Mouse (Mus musculus) embryonic fibroblast, embryonic 13.5 days (primary cell): Measurements from ENCODE around the gene Sema4b. TPM values are rescaled to one million over a fixed set of nuclear protein-coding genes. Genes with fewer than 3 reads are reported as not detected.

Experiments used
- H3K27ac ChIP-seq: 2 replicates; pipeline ENCODE4 v1.5.1; 2012; ENCODE audit warnings: low read length, control low read depth, inconsistent platforms; ENCODE audit not compliant: insufficient read depth
- H3K4me1 ChIP-seq: 2 replicates; pipeline ENCODE4 v1.6.1; 2011; ENCODE audit warnings: low read length; ENCODE audit not compliant: control insufficient read depth, insufficient read depth
- H3K4me3 ChIP-seq: 2 replicates; pipeline ENCODE4 v1.5.1; 2011; ENCODE audit warnings: mild to moderate bottlenecking, control low read depth, low read length; ENCODE audit not compliant: insufficient read depth
- CTCF ChIP-seq: IDR thresholded peaks from 2 replicates; pipeline ENCODE4 v1.5.1; 2011; ENCODE audit warnings: mild to moderate bottlenecking, control low read depth, low read length, moderate library complexity, borderline replicate concordance; ENCODE audit not compliant: insufficient read depth
- POLR2A ChIP-seq: IDR thresholded peaks from 2 replicates; pipeline ENCODE4 v1.6.1; 2011; ENCODE audit warnings: low read depth, mild to moderate bottlenecking, control low read depth, low read length, moderate library complexity
- polyA plus RNA-seq: library from polyadenylated mRNA; stranded (reverse); fragments of >200 nt; gene quantifications from 2 replicates; pipeline ENCODE4 v1.2.4, GENCODE M21; 2011; ENCODE audit warnings: low read depth; ENCODE audit not compliant: missing spikeins, insufficient read length

Sema4b gene
- polyA plus RNA-seq, 1 experiment = 6.4 TPM

DNA sequence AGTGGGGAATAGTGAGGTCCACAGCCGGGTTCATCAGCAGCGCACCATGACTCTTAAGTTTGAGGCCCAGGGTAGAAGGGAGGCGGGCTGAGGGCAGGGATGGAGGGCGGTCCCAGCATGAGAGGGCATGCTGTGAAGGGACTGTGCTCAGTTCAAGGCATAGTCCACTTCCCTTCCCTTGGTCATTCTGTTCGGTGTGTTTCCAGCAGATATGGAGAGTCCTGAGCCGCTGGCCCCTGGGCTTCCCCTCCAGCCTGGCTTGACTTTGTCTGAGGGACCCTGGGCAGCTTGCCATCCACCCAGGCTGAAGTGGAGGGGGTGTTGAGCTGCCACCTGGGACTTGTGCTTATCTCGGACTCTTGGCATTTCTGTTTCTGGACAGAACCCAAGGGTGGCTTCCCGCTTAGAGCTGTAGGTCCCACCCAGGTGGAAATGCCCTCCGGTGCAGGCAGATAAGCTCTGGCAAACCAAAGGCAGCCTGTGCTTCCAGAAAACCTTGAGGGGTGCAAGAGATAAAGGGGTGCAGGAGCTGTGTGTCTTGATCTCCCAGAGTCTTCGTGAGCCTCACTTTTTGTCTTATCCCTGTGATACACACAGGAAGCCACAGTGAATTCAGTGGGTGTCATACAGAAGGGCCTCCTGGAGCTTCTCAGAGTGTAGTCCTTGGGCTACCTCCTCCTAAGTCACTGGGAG lies 22.2 kb downstream of the Sema4b start:
- TF ChIP-seq CTCF (no peak), POLR2A (no peak)
- Histone ChIP-seq H3K4me3 (no peak overlapping the region), H3K27ac (no peak overlapping the region), H3K4me1 (peaks cover 10% of the 10 kb centered on the region)

- H3K4me1 ChIP-seq = peaks cover 10% of the 10 kb centered on the region
- H3K4me3 ChIP-seq = no peak overlapping the region
- no peak for TF ChIP-seq CTCF
- TF ChIP-seq POLR2A = no peak
- no peak overlapping the region for H3K27ac ChIP-seq
Observed at GRCm38 (mm10) chr7:80209669-80210068, 23.0 kb downstream of the Sema4b start.

GRCm38 (mm10) chr7:80210982-80211381 lies 24.3 kb downstream of the Sema4b start:
- Histone ChIP-seq H3K4me1 (peaks cover 10% of the 10 kb centered on the region), H3K4me3 (no peak overlapping the region), H3K27ac (no peak overlapping the region)
- TF ChIP-seq CTCF (no peak), POLR2A (no peak)

DNA sequence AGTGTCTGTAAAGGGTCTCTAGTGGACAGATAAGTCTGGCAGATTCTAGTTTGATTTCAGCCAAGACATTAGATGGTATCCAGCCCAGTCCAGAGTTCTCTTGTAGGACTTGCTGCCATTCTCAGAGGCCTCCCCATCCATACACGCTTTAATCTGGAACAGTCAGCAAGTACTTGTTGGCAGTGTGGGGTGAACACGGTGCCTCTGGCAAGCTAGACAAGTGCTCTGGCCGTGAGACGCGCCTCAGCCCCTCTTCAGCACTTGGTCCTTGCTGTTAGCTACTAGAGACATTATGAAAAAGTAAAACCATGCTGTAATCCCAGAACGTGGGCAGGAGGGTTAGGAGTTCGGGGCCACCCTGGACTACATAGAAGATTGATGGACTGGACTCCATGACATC lies 27.0 kb downstream of the Sema4b start:
- no peak overlapping the region for H3K4me3 ChIP-seq
- H3K27ac ChIP-seq = no peak overlapping the region
- TF ChIP-seq POLR2A = no peak
- TF ChIP-seq CTCF = no peak
- peaks cover 6% of the 10 kb centered on the region; the same call in 1 of the 2 replicates for H3K4me1 ChIP-seq

DNA sequence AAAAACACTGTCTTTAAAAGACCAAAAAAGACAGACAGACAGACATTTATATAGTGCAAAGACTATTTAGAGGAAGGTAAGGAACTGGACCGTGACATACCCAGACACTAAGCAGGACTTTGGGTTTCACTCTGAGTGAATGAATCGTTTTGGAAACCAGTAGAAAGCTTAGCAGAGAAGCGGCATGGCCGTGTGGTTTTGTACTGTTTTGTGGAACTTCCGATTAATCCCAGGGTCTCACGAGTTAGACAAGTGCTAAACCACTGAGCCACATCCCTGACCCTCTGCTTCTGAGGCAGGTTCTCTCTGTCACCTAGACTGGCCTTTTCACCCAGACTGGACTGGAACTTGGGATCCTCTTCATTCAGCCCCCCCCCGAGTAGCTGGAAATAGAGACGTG lies 27.8 kb downstream of the Sema4b start:
- TF ChIP-seq CTCF (no peak), POLR2A (no peak)
- Histone ChIP-seq H3K4me1 (no peaks in the 10 kb centered on the region), H3K4me3 (no peak overlapping the region), H3K27ac (no peak overlapping the region)

GRCm38 (mm10) chr7:80215398-80215797 lies 28.8 kb downstream of the Sema4b start:
- H3K4me1 ChIP-seq = no peaks in the 10 kb centered on the region
- no peak overlapping the region for H3K4me3 ChIP-seq
- TF ChIP-seq CTCF = peak; percentile 82
- TF ChIP-seq POLR2A = no peak
- H3K27ac ChIP-seq = no peak overlapping the region

GRCm38 (mm10) chr7:80216566-80216965 lies 29.9 kb downstream of the Sema4b start:
- Histone ChIP-seq H3K4me1 (no peaks in the 10 kb centered on the region), H3K4me3 (no peak overlapping the region), H3K27ac (no peak overlapping the region)
- TF ChIP-seq POLR2A = no peak
- no peak for TF ChIP-seq CTCF

DNA sequence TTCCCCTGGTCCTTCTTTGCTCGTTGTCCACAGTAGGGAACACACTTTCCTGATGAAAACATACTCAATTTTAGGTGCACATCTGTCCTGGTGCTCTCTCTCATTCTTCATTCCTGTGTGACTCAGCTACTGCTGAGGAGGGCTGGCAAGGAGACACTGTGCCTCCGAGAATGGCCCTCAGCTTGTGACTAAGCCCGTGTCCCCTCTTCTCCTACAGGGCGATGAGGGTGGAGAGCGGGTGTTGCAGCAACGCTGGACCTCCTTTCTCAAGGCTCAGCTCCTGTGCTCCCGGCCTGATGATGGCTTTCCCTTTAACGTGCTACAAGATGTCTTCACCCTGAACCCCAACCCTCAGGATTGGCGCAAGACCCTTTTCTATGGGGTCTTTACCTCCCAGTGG lies 32.0 kb downstream of the Sema4b start:
- TF ChIP-seq POLR2A (no peak), CTCF (no peak)

GRCm38 (mm10) chr7:80220237-80220797 lies 33.7 kb downstream of the Sema4b start:
- Histone ChIP-seq H3K4me3 (no peak overlapping the region), H3K4me1 (no peaks in the 10 kb centered on the region)
- TF ChIP-seq POLR2A (no peak), CTCF (no peak)

More for the DNA sequence above, 32.0 kb downstream of the Sema4b start:
- Histone ChIP-seq H3K27ac (no peak overlapping the region), H3K4me3 (no peak overlapping the region), H3K4me1 (no peaks in the 10 kb centered on the region)

GRCm38 (mm10) chr7:80221179-80221750 lies 34.6 kb downstream of the Sema4b start:
- TF ChIP-seq CTCF = no peak
- TF ChIP-seq POLR2A = no peak
- Histone ChIP-seq H3K4me3 (no peak overlapping the region), H3K27ac (no peak overlapping the region), H3K4me1 (no peaks in the 10 kb centered on the region)

More at GRCm38 (mm10) chr7:80220237-80220797, 33.7 kb downstream of the Sema4b start:
- no peak overlapping the region for H3K27ac ChIP-seq

DNA sequence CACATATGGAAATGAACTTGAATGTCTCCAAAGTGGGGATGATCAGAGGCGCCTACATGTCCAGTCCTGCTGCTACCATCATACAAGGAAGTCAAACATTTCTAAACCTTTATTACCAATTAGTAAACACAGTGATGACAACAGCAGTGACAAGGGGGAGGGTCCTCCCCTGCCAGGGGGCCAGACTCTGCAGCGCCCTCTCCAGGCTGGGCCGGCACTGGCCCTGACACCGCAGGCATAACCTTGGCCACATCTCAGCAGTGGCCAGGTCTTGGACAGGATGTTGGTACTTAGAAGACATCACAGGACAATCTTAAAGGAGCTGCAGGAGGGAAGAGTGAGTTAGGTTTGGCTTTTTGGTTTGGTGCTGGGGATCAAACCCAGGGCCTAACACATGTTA lies 40.4 kb downstream of the Sema4b start:
- Histone ChIP-seq H3K27ac (no peak overlapping the region), H3K4me3 (no peak overlapping the region), H3K4me1 (no peaks in the 10 kb centered on the region; the same call in 1 of the 2 replicates)
- TF ChIP-seq CTCF (no peak), POLR2A (no peak)
